Mouse (Mus musculus): ENCODE measurements around the gene Abcb6.

Gene Abcb6

GRCm38 (mm10) chr1:75147411-75148135 is 32.6 kb downstream of the Abcb6 start:
- DNase-seq (ENCODE audit: low read depth in 2 of 2, low spot score in 2 of 2) = no peak

DNA sequence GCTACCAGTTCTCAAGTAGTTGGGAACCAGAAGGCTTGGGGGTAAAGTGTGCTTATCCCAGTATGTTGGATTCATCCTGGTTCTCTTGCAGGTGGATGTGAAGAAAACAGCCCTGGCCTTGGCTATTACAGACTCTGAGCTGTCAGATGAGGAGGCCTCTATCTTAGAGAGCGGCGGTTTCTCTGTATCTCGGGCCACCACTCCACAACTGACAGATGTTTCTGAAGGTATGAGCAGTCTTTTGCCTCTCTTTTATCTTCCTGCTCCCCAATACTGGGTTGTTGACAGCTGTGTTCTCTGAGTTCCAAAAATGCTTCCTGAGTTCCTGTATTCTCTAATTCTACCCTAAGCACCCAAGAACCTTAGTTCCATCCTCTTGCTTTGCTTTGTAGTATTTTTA is 34.6 kb downstream of the Abcb6 start:
- no peak for DNase-seq (ENCODE audit: low read depth in 2 of 2, low spot score in 2 of 2)

- DNase-seq (ENCODE audit: low read depth in 2 of 2, low spot score in 2 of 2) = peak; percentile 95 to 97
Observed at GRCm38 (mm10) chr1:75142301-75143261, 37.6 kb downstream of the Abcb6 start, which contains the start of the genes Cnppd1 and Retreg2. TSS of gene Cnppd1 (minus strand) at chr1:75142711. TSS of gene Retreg2 (plus strand) at chr1:75142778.

DNA sequence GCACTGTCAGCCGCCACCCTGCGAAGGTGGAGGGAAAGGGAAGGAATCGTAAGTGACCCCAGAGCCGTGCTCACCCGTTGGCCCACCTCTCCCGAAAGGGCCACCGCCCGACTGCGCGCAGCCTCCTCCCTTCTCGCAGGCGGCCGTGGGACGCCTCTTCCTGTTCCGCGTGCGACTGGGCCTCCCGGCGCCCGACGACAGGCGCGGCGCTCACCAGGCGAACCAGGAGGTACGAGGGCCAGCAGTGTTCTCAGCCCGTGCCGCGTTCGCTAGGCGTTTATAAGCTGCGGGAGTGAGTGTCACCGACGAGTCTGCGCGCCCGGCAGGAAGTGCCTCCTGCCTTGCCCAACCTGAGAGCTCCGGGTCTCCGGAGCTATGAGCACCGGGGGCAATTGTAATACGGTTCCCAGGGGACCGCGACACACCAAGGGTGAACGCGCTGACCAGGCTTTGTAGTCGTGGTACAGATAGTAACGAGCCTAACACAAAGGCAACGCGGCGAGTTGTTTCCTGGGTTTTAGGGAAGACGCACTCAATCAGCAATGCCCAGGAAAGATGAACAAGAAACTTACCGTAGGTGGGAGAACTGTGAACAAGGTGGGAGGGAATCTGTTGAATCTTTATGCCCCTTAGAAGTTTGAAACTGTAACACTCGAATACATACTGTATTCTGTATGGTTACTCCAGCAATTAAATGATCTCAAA is 38.6 kb downstream of the Abcb6 start:
- DNase-seq (ENCODE audit: low read depth in 2 of 2, low spot score in 2 of 2) = peak; percentile 60 to 71

GRCm38 (mm10) chr1:75140601-75141190 is 39.5 kb downstream of the Abcb6 start:
- DNase-seq (ENCODE audit: low read depth in 2 of 2, low spot score in 2 of 2) = no peak

DNA sequence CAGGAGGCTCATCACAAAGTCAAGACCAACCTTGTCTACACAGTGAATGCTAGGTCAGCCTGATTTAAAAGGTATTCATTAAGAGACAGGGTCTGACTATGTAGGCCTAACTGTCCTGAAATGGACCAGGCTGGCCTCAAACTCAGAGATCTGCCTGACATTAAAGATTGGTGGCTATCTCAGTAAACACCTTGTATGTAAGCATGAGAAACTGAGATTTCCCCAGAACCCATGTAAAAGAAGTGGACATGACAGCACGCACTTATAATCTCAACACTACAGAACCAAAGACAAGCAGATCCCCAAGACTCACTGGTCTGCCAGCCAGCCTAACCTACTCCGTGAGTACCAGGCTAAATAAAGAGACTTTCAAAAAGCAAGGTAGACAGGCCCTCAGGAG is 41.7 kb downstream of the Abcb6 start:
- DNase-seq (ENCODE audit: low read depth in 2 of 2, low spot score in 2 of 2) = no peak

DNA sequence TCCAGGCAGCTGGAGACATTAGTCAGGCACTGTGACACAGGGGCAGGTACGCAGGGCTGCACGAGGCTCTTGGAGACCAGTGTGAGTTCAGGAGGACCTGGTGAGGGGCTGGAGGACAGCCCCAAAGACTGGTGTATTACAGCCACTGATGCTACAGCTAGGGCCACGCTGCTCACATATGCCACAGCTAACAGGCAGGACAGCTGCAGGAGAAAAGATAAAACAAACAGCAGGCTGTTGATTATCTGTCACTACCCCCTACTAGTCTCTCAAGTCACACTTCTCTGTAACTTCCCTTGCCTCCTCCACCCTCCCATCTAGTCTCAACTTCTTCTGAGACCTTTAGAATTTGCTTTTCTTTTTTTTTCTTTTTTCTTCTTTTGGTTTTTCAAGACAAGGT is 43.5 kb downstream of the Abcb6 start:
- no peak for DNase-seq (ENCODE audit: low read depth in 2 of 2, low spot score in 2 of 2)

- no peak for DNase-seq (ENCODE audit: low read depth in 2 of 2, low spot score in 2 of 2)
Observed at GRCm38 (mm10) chr1:75136293-75136692, 43.9 kb downstream of the Abcb6 start.

DNA sequence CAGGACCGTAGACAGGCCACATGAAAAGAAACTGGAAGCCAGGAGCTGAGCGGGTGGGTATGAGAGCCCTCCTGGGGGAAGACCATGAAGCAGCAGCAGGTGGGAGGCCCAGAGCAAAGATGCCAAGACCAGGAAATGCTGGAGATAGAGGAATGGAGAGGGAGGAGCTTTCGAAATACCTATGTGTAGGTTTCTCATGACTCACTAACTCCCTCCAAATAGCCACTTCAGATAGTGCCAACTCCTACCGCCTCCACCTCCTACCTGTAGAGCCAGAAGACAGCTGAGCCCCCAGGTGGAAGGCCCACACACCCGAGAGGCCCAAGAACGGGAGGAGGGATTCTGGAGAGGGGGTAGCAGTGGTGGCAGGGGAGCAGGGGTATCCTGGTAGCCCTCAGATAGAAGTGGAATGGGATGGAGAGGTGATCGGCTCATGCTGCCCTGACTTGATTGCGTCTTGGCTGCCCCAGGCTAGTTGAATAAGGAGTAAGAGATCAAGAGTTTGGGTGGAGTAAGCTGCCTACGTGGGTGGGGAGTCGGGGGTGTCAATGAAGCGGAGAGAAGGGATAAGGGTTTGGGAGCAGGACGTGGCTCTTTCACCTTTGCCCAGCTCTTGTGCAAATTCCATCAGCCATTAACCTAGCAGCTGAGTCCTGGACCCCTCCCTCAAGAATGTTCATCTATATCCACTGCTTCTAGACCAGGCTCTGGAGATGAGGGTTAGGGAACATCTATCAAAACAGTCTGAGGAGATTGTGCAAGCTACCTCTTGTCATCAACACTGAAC is 46.6 kb downstream of the Abcb6 start, which contains the start of gene Slc23a3:
Slc23a3 (minus strand) TSS at position 470 of the 787 bp plus-strand sequence.
- no peak for DNase-seq (ENCODE audit: low read depth in 2 of 2, low spot score in 2 of 2)

- no peak for DNase-seq (ENCODE audit: low read depth in 2 of 2, low spot score in 2 of 2)
Observed at GRCm38 (mm10) chr1:75128641-75129040, 51.6 kb downstream of the Abcb6 start.

- no peak for DNase-seq (ENCODE audit: low read depth in 2 of 2, low spot score in 2 of 2)
Observed at GRCm38 (mm10) chr1:75125418-75125817, 54.8 kb downstream of the Abcb6 start.

GRCm38 (mm10) chr1:75124346-75125321 is 55.6 kb downstream of the Abcb6 start, which contains the start of gene Nhej1:
TSS of gene Nhej1 (minus strand) at chr1:75125200.
- peak; percentile 91 to 97 for DNase-seq (ENCODE audit: low read depth in 2 of 2, low spot score in 2 of 2)

- DNase-seq (ENCODE audit: low read depth in 2 of 2, low spot score in 2 of 2) = no peak
Observed at GRCm38 (mm10) chr1:75122211-75122610, 58.0 kb downstream of the Abcb6 start.

Data from CD8-positive naive resting alpha-beta T cell, adult 2 months (primary cell).